Mouse (Mus musculus) megakaryocyte progenitor cell, adult 5-6 weeks (primary cell): ENCODE data around the gene Mmadhc. TPM values are rescaled to one million over a fixed set of nuclear protein-coding genes. Genes with fewer than 3 reads are reported as not detected.

Experiments used
- ATAC-seq: replicated peaks from 2 replicates; pipeline ENCODE4 v1.8.0; 2016; ENCODE audit warnings: mild to moderate bottlenecking, moderate TSS enrichment, inconsistent platforms; ENCODE audit not compliant: poor library complexity
- total RNA-seq, 2 experiments: library from RNA; stranded (forward) in 1 of 2; stranded (reverse) in 1 of 2; fragments of 157-497, 149-512 nt in 1 of 2; fragments of 200-1000 nt in 1 of 2; gene quantifications; 2 replicates each; pipeline versions ENCODE4 v1.2.3 to v1.2.4; 2015 to 2017

Mmadhc gene
- total RNA-seq (2015): 97.9 and 108 TPM in 2 replicates
- 72.5 and 87.2 TPM in 2 replicates for total RNA-seq (2017)

- peak; percentile 94 for ATAC-seq
These were observed at the start of gene Mmadhc for GRCm38 (mm10) chr2:50296109-50296986. Gene Mmadhc, minus strand, starts transcription at chr2:50296801.

- no peak for ATAC-seq
These were observed 47.0 kb upstream of the Mmadhc start for GRCm38 (mm10) chr2:50343598-50343997.

- no peak for ATAC-seq
These were observed 42.5 kb upstream of the Mmadhc start for GRCm38 (mm10) chr2:50339061-50339460.

GRCm38 (mm10) chr2:50337596-50337995 lies 41.0 kb upstream of the Mmadhc start:
- ATAC-seq: no peak

GRCm38 (mm10) chr2:50331716-50332270 lies 35.2 kb upstream of the Mmadhc start:
- ATAC-seq: no peak

DNA sequence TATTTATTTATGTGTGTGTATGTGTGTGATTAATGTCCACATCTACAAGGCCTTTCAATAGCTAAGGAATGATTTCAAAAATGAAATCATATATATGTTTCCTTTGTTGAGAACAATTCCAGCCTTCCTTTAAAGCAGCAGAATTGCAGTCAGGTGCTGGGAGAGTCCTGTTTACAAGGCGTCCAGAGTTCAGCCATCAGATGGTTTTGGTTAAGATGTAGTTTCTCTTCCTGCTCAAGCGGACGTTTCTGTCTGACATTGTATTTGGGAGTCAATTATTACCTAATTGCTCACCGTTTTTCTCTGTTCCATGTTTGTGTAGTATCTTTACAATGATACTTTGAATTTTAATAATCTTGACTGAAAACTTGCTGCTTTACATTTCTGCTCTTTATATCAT lies 31.6 kb upstream of the Mmadhc start:
- no peak for ATAC-seq

GRCm38 (mm10) chr2:50324799-50325198 lies 28.2 kb upstream of the Mmadhc start:
- no peak for ATAC-seq

DNA sequence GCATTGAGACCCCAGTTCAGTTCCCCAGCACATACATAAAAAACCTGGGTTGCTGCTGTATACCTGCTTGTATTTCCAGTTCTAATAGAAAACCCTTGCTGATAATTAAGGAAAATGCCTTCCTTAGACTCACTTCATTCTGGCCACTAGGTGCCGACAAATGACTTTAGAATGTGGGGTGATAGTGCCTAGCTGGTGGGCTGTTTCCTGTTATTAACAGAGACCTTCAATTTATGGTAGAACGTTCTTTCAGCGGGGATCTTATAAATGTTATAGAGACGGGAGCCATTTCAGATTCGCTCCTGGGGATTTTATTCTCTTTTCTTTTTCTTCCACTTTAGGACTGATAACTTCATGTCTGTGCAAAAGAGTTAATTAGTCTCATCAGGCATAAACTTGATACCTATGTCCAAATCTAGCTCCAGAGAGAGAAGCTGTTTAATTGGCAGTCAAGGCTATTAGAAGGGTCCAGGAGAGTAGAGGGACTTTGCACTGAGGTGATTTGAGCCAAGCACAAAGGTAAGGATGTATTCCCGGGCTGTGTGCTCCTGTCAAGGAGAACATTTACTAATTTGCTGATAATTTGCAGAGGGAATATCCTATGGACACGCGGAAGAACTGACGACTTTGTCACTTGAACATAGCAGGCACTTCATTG lies 10.2 kb upstream of the Mmadhc start:
- ATAC-seq: peak; percentile 82

GRCm38 (mm10) chr2:50304824-50305577 lies 8.4 kb upstream of the Mmadhc start:
- ATAC-seq: peak; percentile 61

DNA sequence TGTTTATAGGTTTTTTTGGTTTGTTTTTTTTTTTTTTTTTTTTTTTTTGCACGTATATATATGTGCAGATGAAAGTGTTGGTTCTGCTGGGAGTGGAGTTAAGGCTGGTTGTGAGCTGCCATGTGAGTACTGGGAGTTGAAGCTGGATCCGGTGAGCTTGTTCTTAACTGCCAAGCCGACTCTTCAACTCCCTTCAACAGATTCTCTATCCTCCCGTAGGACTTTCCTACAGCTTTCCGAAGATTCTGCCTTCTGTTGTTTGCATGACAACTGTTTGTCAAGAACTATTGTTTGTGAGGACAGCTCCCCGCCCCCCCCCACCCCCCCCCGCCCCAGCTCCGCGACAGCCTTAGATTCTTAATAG lies 368 bp upstream of the Mmadhc start:
- no peak for ATAC-seq

DNA sequence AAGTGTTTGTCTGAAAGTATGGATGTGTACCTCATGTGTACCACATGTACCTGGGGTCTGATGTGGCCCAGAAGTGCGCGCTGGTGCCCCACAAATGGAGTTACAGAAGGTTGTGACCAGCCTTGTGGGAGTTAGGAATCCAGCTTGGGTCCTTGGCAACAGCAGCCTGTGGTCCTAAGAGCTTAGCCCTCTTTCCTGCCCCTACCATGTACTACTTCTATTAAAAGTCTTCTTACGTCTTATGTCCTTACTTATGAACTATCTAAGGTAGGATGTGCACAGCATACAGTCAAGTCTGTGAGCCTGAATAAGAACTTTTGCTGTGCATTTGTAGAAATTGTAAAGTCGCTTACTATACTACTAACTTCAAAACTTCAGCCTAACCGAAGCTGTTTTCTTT lies 1.0 kb downstream of the Mmadhc start:
- no peak for ATAC-seq

- peak; percentile 30 for ATAC-seq
These were observed 2.5 kb downstream of the Mmadhc start for GRCm38 (mm10) chr2:50294084-50294483.

- ATAC-seq: no peak
These were observed 3.0 kb downstream of the Mmadhc start for GRCm38 (mm10) chr2:50293572-50293971.

GRCm38 (mm10) chr2:50291901-50292300 lies 4.7 kb downstream of the Mmadhc start:
- ATAC-seq: no peak

- peak; percentile 49; the same call in 1 of the 2 replicates for ATAC-seq
These were observed 5.8 kb downstream of the Mmadhc start for GRCm38 (mm10) chr2:50290754-50291153.

DNA sequence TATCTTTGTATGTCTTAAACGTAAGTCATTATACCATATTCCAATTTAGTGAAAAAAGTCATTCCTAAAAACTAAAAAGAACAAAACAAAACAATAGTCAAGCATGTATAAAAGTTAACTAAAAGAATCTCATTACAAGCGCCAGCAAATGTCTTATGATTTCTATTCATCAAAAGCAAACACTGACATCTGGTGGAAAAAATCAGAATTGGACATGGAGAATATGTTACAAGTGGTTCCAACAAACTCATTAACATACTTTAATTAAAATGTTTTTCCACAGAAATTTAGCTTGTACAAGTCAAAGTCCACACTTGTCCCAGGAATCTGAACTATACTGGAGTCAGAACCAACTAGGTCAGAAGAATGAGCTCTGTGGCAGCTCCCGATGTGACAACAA lies 11.8 kb downstream of the Mmadhc start:
- ATAC-seq: peak; percentile 68

DNA sequence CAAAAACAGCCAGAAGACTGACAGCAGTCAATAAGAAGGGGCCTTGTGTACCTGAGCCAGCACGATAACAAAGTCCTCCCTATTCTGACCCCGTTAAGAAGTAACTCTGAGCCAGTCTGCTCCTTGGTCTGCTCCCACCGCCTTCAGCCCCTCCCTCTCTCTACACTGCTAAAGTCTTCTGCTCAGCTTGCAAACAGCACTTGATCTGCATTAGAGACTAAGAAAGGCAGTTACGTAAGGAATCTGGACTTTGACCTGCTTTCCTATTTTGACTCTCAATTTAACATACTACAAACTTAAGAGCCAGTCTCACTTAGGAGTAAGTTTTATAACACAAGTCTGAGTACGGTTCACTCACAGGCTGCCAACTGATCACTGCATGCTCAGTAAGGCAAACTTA lies 12.6 kb downstream of the Mmadhc start:
- no peak for ATAC-seq

GRCm38 (mm10) chr2:50276715-50277114 lies 19.9 kb downstream of the Mmadhc start:
- no peak for ATAC-seq

GRCm38 (mm10) chr2:50273415-50273814 lies 23.2 kb downstream of the Mmadhc start:
- ATAC-seq: no peak

DNA sequence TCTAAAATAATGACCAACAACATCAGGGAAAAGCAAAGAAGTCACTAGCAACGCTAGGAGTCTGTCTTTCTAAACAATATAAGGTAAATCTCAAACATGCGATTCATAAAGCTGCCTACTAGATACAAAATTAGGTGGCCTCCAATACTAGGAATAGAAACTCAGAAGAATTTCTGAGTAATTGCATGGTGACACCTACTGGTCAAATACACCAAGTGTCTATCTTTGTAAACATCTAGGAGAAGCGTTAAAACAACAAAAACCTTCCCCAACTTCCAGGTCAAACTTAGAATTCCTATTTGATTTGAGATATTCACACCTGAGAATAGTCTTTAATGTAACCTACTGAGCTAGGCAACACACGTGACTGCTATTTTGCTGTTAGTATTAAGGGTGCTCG lies 24.4 kb downstream of the Mmadhc start:
- peak; percentile 73 for ATAC-seq

DNA sequence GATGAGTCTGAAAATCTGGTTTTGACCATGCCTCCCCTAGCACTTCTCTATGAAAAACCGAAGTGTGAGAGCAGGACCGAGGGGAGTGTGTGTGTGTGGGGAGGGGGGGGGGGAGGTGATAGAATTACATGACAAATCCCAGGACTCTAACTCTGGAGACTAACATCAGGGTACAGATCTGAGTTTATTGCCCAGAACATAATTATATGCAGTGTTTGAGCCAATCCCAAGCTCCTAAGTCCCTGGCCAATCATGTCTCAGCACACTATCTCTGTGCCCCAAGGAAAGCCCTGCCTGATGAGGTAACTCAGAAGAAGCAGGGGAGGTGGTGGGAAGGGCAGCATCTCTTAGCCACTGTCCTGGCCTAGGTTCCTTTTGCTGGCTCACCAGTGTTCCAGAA lies 28.1 kb downstream of the Mmadhc start:
- 0 out of 2 replicates have a peak, but pooled peaks have one; percentile 29 for ATAC-seq
